Mouse (Mus musculus): Measurements from ENCODE around the gene Gsc2. TPM values are rescaled to one million over a fixed set of nuclear protein-coding genes. Genes with fewer than 3 reads are reported as not detected.

Gsc2 gene
- total RNA-seq, 1 experiment = 1.2 TPM

DNA sequence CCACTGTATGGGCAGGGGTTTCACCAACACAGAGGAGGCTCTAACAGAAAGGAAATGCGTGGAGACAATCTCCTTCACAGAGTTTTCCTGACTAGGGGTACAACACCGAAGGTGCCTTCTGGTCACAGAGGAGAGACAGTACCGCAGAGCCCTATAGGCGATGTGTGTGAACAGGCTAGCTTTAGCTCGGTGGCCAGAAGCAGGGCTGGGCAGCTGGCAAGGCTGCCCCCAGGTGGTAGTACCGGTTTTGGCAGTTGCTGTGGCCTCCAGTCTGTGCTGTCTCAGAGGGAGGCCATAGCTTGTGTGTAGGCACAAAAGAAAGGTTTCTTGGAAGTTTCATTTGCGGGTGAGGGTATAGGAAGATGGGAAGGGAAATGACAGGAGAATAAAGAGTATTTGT is 24.0 kb upstream of the Gsc2 start:
- Histone ChIP-seq H3K9ac (ENCODE audit: insufficient read depth, low read depth, low read length, poor library complexity, severe bottlenecking) (no peak overlapping the region), H3K27ac (ENCODE audit: insufficient read depth, low read depth, low read length, poor library complexity, severe bottlenecking) (no peak overlapping the region), H3K9me3 (ENCODE audit: control insufficient read depth, insufficient read depth, low read depth, low read length) (no peaks in the 10 kb centered on the region), H3K4me1 (ENCODE audit: control insufficient read depth in 2 of 2, insufficient read depth in 2 of 2, low read length in 2 of 2, poor library complexity in 1 of 2) (peaks cover 0 to 5% of the 10 kb centered on the region in 2 experiments; a peak in 1 of 4 replicates), H3K36me3 (ENCODE audit: control insufficient read depth, insufficient read depth, low read length, poor library complexity, severe bottlenecking) (no peaks in the 10 kb centered on the region), H3K4me3 (ENCODE audit: insufficient read depth in 1 of 2, low read depth in 1 of 2, low read length in 2 of 2, poor library complexity in 1 of 2, severe bottlenecking in 1 of 2) (no peak overlapping the region)
- DNase-seq (ENCODE audit: low read depth, low spot score) = peak; percentile 48
- in situ Hi-C loops (cut with MboI; ENCODE audit: low sequenced_read_pairs in 2 of 2, unreplicated experiment in 2 of 2) = no loop called here
- TF ChIP-seq HCFC1 (IDR thresholded peaks at IDR 0.05; ENCODE audit: borderline replicate concordance, insufficient read depth, low read length) (no peak), ZC3H11A (IDR thresholded peaks at IDR 0.05; ENCODE audit: borderline replicate concordance, low read depth, low read length) (peak; percentile 44; the same call in 1 of the 2 replicates)

DNA sequence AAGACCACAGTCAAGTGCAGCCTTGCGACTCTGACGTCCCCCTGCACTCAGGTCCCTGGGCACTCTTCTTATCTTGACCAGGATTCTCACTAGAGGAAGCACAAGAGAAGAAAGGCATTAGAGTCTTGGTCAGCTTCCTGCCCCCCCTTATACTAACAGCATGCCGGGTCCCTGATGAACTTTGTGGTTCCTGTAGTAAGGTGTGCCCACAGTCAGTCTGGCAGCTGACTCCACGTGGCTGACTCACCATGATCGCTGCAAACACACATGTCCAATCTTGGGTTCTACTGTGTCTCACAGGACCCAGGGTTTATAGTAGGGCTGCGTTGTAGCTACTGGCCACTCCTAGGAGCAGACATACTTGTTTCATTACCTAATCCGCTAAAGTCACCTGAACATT is 23.3 kb upstream of the Gsc2 start:
- Histone ChIP-seq H3K4me1 (ENCODE audit: control insufficient read depth in 2 of 2, insufficient read depth in 2 of 2, low read length in 2 of 2, poor library complexity in 1 of 2) (peaks cover 0 to 5% of the 10 kb centered on the region in 2 experiments; a peak in 1 of 4 replicates), H3K9me3 (ENCODE audit: control insufficient read depth, insufficient read depth, low read depth, low read length) (no peaks in the 10 kb centered on the region), H3K4me3 (ENCODE audit: insufficient read depth in 1 of 2, low read depth in 1 of 2, low read length in 2 of 2, poor library complexity in 1 of 2, severe bottlenecking in 1 of 2) (no peak overlapping the region), H3K27ac (ENCODE audit: insufficient read depth, low read depth, low read length, poor library complexity, severe bottlenecking) (no peak overlapping the region), H3K9ac (ENCODE audit: insufficient read depth, low read depth, low read length, poor library complexity, severe bottlenecking) (no peak overlapping the region), H3K36me3 (ENCODE audit: control insufficient read depth, insufficient read depth, low read length, poor library complexity, severe bottlenecking) (no peaks in the 10 kb centered on the region)
- TF ChIP-seq MAFK (IDR thresholded peaks at IDR 0.05; ENCODE audit: insufficient read depth, low read depth, low read length) (no peak), HCFC1 (IDR thresholded peaks at IDR 0.05; ENCODE audit: borderline replicate concordance, insufficient read depth, low read length) (no peak), CHD2 (IDR thresholded peaks at IDR 0.05; ENCODE audit: low read depth, low read length) (no peak), ZC3H11A (IDR thresholded peaks at IDR 0.05; ENCODE audit: borderline replicate concordance, low read depth, low read length) (no peak), ZNF384 (IDR thresholded peaks at IDR 0.05; ENCODE audit: low read depth, low read length) (no peak)
- DNase-seq (ENCODE audit: low read depth, low spot score) = no peak
- in situ Hi-C loops (cut with MboI; ENCODE audit: low sequenced_read_pairs in 2 of 2, unreplicated experiment in 2 of 2) = no loop called here

DNA sequence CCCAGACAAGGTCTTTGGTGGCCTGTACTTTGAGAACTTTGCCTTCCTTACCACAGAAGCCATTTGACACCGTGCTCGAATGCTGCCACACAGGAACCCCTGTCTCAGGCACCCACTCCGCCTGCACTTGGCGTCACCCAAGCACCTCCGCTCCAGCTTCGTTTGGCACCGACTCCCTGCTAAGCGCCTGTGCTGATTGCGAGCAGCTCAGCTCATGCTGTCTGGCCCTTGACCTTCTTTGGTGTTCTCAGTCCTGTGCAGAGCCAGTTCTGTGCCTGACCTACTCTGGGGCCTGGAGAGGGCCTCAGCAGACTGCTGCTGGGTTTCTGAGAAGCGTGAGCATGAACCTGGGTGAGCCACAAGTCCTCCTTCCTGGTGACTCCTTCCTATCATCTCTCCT is 21.9 kb upstream of the Gsc2 start:
- in situ Hi-C loops (cut with MboI; ENCODE audit: low sequenced_read_pairs in 2 of 2, unreplicated experiment in 2 of 2) = no loop called here
- no peak overlapping the region for H3K9ac ChIP-seq (ENCODE audit: insufficient read depth, low read depth, low read length, poor library complexity, severe bottlenecking)
- TF ChIP-seq MAFK (IDR thresholded peaks at IDR 0.05; ENCODE audit: insufficient read depth, low read depth, low read length) (no peak), ZC3H11A (IDR thresholded peaks at IDR 0.05; ENCODE audit: borderline replicate concordance, low read depth, low read length) (no peak), CHD2 (IDR thresholded peaks at IDR 0.05; ENCODE audit: low read depth, low read length) (no peak), HCFC1 (IDR thresholded peaks at IDR 0.05; ENCODE audit: borderline replicate concordance, insufficient read depth, low read length) (no peak), ZNF384 (IDR thresholded peaks at IDR 0.05; ENCODE audit: low read depth, low read length) (no peak)
- no peak overlapping the region for H3K27ac ChIP-seq (ENCODE audit: insufficient read depth, low read depth, low read length, poor library complexity, severe bottlenecking)
- no peaks in the 10 kb centered on the region for H3K9me3 ChIP-seq (ENCODE audit: control insufficient read depth, insufficient read depth, low read depth, low read length)
- DNase-seq (ENCODE audit: low read depth, low spot score) = no peak
- peaks cover 0 to 5% of the 10 kb centered on the region in 2 experiments; a peak in 1 of 4 replicates for H3K4me1 ChIP-seq (ENCODE audit: control insufficient read depth in 2 of 2, insufficient read depth in 2 of 2, low read length in 2 of 2, poor library complexity in 1 of 2)
- H3K4me3 ChIP-seq (ENCODE audit: insufficient read depth in 1 of 2, low read depth in 1 of 2, low read length in 2 of 2, poor library complexity in 1 of 2, severe bottlenecking in 1 of 2) = no peak overlapping the region
- no peaks in the 10 kb centered on the region for H3K36me3 ChIP-seq (ENCODE audit: control insufficient read depth, insufficient read depth, low read length, poor library complexity, severe bottlenecking)

DNA sequence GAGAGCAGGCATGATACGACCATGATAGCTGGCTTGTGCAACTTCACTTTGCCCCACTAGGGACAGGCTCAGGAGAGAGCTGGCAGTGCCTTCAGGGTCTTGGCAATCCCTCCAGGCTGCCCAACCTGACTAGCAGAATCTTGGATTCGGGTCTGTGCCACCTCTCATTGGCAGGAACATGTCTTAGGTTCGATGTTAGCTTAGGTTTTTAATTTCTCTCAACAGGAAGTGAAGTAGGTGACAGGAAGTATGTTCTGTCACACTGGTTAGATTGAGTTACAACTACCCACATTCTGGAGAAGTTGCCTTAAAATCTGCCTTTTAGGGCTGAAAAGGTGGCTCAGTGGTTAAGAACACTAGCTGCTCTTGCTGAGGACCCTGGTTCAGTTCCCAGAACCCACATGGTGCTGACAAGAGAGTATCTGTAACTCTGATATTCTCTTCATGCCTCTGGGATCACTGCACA is 19.6 kb upstream of the Gsc2 start:
- no peak for DNase-seq (ENCODE audit: low read depth, low spot score)
- TF ChIP-seq CHD2 (IDR thresholded peaks at IDR 0.05; ENCODE audit: low read depth, low read length) = no peak
- no peak for TF ChIP-seq HCFC1 (IDR thresholded peaks at IDR 0.05; ENCODE audit: borderline replicate concordance, insufficient read depth, low read length)
- no peak for TF ChIP-seq ZC3H11A (IDR thresholded peaks at IDR 0.05; ENCODE audit: borderline replicate concordance, low read depth, low read length)
- no peak for TF ChIP-seq MAFK (IDR thresholded peaks at IDR 0.05; ENCODE audit: insufficient read depth, low read depth, low read length)
- no peak for TF ChIP-seq ZNF384 (IDR thresholded peaks at IDR 0.05; ENCODE audit: low read depth, low read length)
- no peak overlapping the region for H3K4me3 ChIP-seq (ENCODE audit: insufficient read depth in 1 of 2, low read depth in 1 of 2, low read length in 2 of 2, poor library complexity in 1 of 2, severe bottlenecking in 1 of 2)
- H3K9ac ChIP-seq (ENCODE audit: insufficient read depth, low read depth, low read length, poor library complexity, severe bottlenecking) = no peak overlapping the region
- no peaks in the 10 kb centered on the region for H3K36me3 ChIP-seq (ENCODE audit: control insufficient read depth, insufficient read depth, low read length, poor library complexity, severe bottlenecking)
- peaks cover 4 to 18% of the 10 kb centered on the region in 2 experiments; a peak in 2 of 4 replicates for H3K4me1 ChIP-seq (ENCODE audit: control insufficient read depth in 2 of 2, insufficient read depth in 2 of 2, low read length in 2 of 2, poor library complexity in 1 of 2)
- in situ Hi-C loops (cut with MboI; ENCODE audit: low sequenced_read_pairs in 2 of 2, unreplicated experiment in 2 of 2) = no loop called here
- no peak overlapping the region for H3K27ac ChIP-seq (ENCODE audit: insufficient read depth, low read depth, low read length, poor library complexity, severe bottlenecking)
- no peaks in the 10 kb centered on the region for H3K9me3 ChIP-seq (ENCODE audit: control insufficient read depth, insufficient read depth, low read depth, low read length)

All from ES-E14 (cell line).